Mouse (Mus musculus) MEL (cell line): Measurements from ENCODE around the gene Trip12.

Source experiments
- CTCF ChIP-seq, 3 experiments: IDR thresholded peaks in 2 of 3; conservative IDR thresholded peaks in 1 of 3; 2 replicates each; pipeline ENCODE4 v1.5.1; 2011 to 2012; ENCODE audit warnings: low read length in 3 of 3, low read depth in 2 of 3, mild to moderate bottlenecking in 2 of 3, improper control_type of control experiment in 1 of 3, inconsistent platforms in 1 of 3, mixed read lengths in 1 of 3, moderate library complexity in 1 of 3; ENCODE audit not compliant: control insufficient read depth in 1 of 3, insufficient read depth in 1 of 3, poor library complexity in 1 of 3, severe bottlenecking in 1 of 3
- ELF1 ChIP-seq: IDR thresholded peaks from 2 replicates; pipeline ENCODE4 v1.6.1; 2014; ENCODE audit warnings: low read depth, mild to moderate bottlenecking, inconsistent platforms, low read length, improper control_type of control experiment, moderate library complexity
- EP300 ChIP-seq, 2 experiments: IDR thresholded peaks; 2 replicates each; pipeline ENCODE4 v1.6.1; 2011; ENCODE audit warnings: improper control_type of control experiment in 2 of 2, low read length in 2 of 2, low read depth in 1 of 2, mild to moderate bottlenecking in 1 of 2
- GATA1 ChIP-seq: IDR thresholded peaks from 2 replicates; pipeline ENCODE4 v1.6.1; 2011; ENCODE audit warnings: low read depth, low read length, improper control_type of control experiment
- POLR2A ChIP-seq, 2 experiments: IDR thresholded peaks; 2 replicates each; pipeline ENCODE4 v1.6.1; 2011 to 2012; ENCODE audit warnings: low read length in 2 of 2, mild to moderate bottlenecking in 2 of 2, control low read depth in 1 of 2, improper control_type of control experiment in 1 of 2, low read depth in 1 of 2, moderate library complexity in 1 of 2; ENCODE audit not compliant: control insufficient read depth in 1 of 2, insufficient read depth in 1 of 2, poor library complexity in 1 of 2
- TAL1 ChIP-seq: IDR thresholded peaks from 2 replicates; pipeline ENCODE4 v1.6.1; 2012; ENCODE audit warnings: mild to moderate bottlenecking, inconsistent platforms, low read length, moderate library complexity, mixed read lengths
- TBP ChIP-seq: IDR thresholded peaks from 2 replicates; pipeline ENCODE4 v1.8.0; 2011; ENCODE audit warnings: low read depth, low read length, improper control_type of control experiment
- USF1 ChIP-seq: IDR thresholded peaks from 2 replicates; pipeline ENCODE4 v1.6.1; 2014; ENCODE audit warnings: low read depth, mild to moderate bottlenecking, inconsistent platforms, low read length, improper control_type of control experiment, moderate library complexity
- ZMIZ1 ChIP-seq: IDR thresholded peaks from 2 replicates; pipeline ENCODE4 v1.6.1; 2012; ENCODE audit warnings: low read depth, mild to moderate bottlenecking, inconsistent platforms, low read length, improper control_type of control experiment, moderate library complexity

DNA sequence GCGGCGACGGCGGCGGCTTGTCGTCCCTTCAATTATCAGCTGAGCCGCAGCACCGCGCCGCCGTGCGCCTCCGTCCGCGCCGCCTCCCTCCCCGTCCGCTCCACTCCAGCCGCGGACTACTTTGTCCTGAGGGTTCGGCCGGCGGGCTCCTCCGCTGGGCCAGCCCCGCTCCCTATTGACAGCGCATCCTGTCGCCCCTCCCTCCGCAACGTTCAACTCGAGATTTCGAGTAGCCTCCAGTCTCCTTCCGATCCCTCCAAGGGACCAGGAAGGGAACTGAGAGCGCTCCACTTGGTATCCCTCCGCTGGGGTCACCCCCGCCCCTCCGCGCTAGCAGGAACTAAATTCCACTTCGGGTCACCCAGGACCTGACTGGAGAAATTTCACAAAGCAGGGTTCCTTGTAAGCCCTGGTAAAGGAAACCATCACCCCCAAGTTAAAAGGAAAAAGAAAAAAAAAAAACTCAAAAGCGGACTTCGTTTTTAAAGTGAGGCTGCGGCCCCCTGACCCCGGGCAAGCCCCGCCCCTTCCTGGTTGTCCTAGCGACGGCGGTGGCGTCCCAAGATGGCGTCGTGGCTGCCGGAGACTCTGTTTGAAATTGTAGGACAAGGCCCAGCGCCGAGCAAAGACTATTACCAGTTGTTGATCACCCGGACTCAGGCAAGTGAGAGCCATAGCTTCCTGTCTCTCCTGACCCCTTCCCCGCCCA is 853 bp downstream of the Trip12 start, which contains the start of gene Fbxo36:
- TF ChIP-seq CTCF (IDR thresholded peaks at IDR 0.05 in 2 of 3, conservative IDR thresholded peaks at IDR 0.05 in 1 of 3; ENCODE audit: control insufficient read depth in 1 of 3, insufficient read depth in 1 of 3, low read depth in 2 of 3, low read length in 3 of 3, poor library complexity in 1 of 3, severe bottlenecking in 1 of 3) = no peak
- 0 out of 2 replicates have a peak, but pooled peaks have one; percentile 23 for TF ChIP-seq USF1
- peak in 1 of 2 experiments; percentile 7; a peak in 1 of 4 replicates for TF ChIP-seq EP300 (IDR thresholded peaks at IDR 0.05; ENCODE audit: low read depth in 1 of 2, low read length in 2 of 2)
- no peak for TF ChIP-seq ZMIZ1
- peak; percentile 38 to 40; a peak in 1 of 4 replicates for TF ChIP-seq POLR2A (IDR thresholded peaks at IDR 0.05; ENCODE audit: control insufficient read depth in 1 of 2, insufficient read depth in 1 of 2, low read depth in 1 of 2, low read length in 2 of 2, poor library complexity in 1 of 2)
- TF ChIP-seq GATA1 = no peak
- TF ChIP-seq TBP = peak; percentile 60; the same call in 1 of the 2 replicates
- peak; percentile 73 for TF ChIP-seq ELF1
- TF ChIP-seq TAL1 = no peak
